Mouse (Mus musculus) kidney, adult 2 months (tissue): Measurements from ENCODE around the gene Wdr3. TPM values are rescaled to one million over a fixed set of nuclear protein-coding genes. Genes with fewer than 3 reads are reported as not detected.

Experiments used
- DNase-seq: peaks from one replicate; pipeline ENCODE4 v3.0.0; 2021
- H3K27ac ChIP-seq: fragments of 200-500 bp; 2 replicates; pipeline ENCODE4 v1.5.1; 2012; ENCODE audit warnings: low read depth, low read length, control low read depth, inconsistent platforms; ENCODE audit not compliant: insufficient read depth
- H3K27me3 ChIP-seq: fragments of 200-500 bp; replicated peaks from 2 replicates; pipeline ENCODE4 v1.6.1; 2012; ENCODE audit warnings: mild to moderate bottlenecking, moderate library complexity, low read length, inconsistent platforms; ENCODE audit not compliant: control insufficient read depth, insufficient read depth
- H3K36me3 ChIP-seq: fragments of 200-500 bp; 2 replicates; pipeline ENCODE4 v1.6.1; 2012; ENCODE audit warnings: mild to moderate bottlenecking, moderate library complexity, low read length, inconsistent platforms; ENCODE audit not compliant: control insufficient read depth, insufficient read depth
- H3K4me1 ChIP-seq: fragments of 200-500 bp; 2 replicates; pipeline ENCODE4 v1.6.1; 2011; ENCODE audit warnings: low read length; ENCODE audit not compliant: control insufficient read depth, insufficient read depth
- H3K4me3 ChIP-seq: fragments of 200-500 bp; 2 replicates; pipeline ENCODE4 v1.5.1; 2011; ENCODE audit warnings: mild to moderate bottlenecking, low read depth, low read length, control low read depth; ENCODE audit not compliant: insufficient read depth
- CTCF ChIP-seq: fragments of 200-500 bp; conservative IDR thresholded peaks from 2 replicates; pipeline ENCODE4 v1.5.1; 2011; ENCODE audit warnings: low read depth, mild to moderate bottlenecking, control low read depth, low read length, moderate library complexity, mixed read lengths; ENCODE audit not compliant: insufficient read depth, insufficient read length
- POLR2A ChIP-seq: fragments of 200-500 bp; IDR thresholded peaks from one replicate; pipeline ENCODE4 v1.6.1; 2011; ENCODE audit warnings: low read depth, low read length, control low read depth
- WGBS: fragments of 180-500 bp; shearing (Covaris S2); methylation state at CpG from one replicate; pipeline ENCODE4 v1.1.7; 2018; 5-methylcytosine and 5-hydroxymethylcytosine counted together
- polyA plus RNA-seq: library from polyadenylated mRNA; depleted of rRNA; stranded (reverse); fragments of >200 nt; gene quantifications from 2 replicates; pipeline ENCODE4 v1.2.3, GENCODE M21; 2012

The Wdr3 gene
- polyA plus RNA-seq, 1 experiment: 18.4 TPM

- WGBS: 93% methylated on average over 2 of the region's 2 CpGs
- TF ChIP-seq CTCF (no peak), POLR2A (no peak)
- no peak overlapping the region for H3K27ac ChIP-seq
- H3K36me3 ChIP-seq: peaks cover 19% of the 10 kb centered on the region
- H3K27me3 ChIP-seq: no peaks in the 10 kb centered on the region
- no peak overlapping the region for H3K4me3 ChIP-seq
- DNase-seq: no peak
- no peaks in the 10 kb centered on the region for H3K4me1 ChIP-seq
Observed at GRCm38 (mm10) chr3:100176031-100176430, 13.8 kb upstream of the Wdr3 start.

- no peaks in the 10 kb centered on the region for H3K27me3 ChIP-seq
- H3K27ac ChIP-seq: no peak overlapping the region; the same call in 1 of the 2 replicates
- no peak for DNase-seq
- TF ChIP-seq POLR2A (no peak), CTCF (no peak)
- no peak overlapping the region for H3K4me3 ChIP-seq
- H3K36me3 ChIP-seq: no peaks in the 10 kb centered on the region
- no peaks in the 10 kb centered on the region; the same call in 1 of the 2 replicates for H3K4me1 ChIP-seq
Observed at GRCm38 (mm10) chr3:100164991-100165390, 2.8 kb upstream of the Wdr3 start.

- WGBS: 74% methylated on average over 2 of the region's 2 CpGs
- TF ChIP-seq CTCF (no peak), POLR2A (no peak)
- no peak for DNase-seq
- no peak overlapping the region for H3K27ac ChIP-seq
- no peaks in the 10 kb centered on the region; the same call in 1 of the 2 replicates for H3K4me1 ChIP-seq
- no peaks in the 10 kb centered on the region for H3K27me3 ChIP-seq
- H3K4me3 ChIP-seq: no peak overlapping the region
- H3K36me3 ChIP-seq: peaks cover 6% of the 10 kb centered on the region
Observed at GRCm38 (mm10) chr3:100163556-100163955, 1.3 kb upstream of the Wdr3 start.

GRCm38 (mm10) chr3:100161665-100162314, 417 bp downstream of the Wdr3 start:
- Histone ChIP-seq H3K27me3 (no peaks in the 10 kb centered on the region), H3K4me3 (peak overlapping the region; percentile 86), H3K27ac (no peak overlapping the region), H3K4me1 (no peaks in the 10 kb centered on the region; the same call in 1 of the 2 replicates), H3K36me3 (peaks cover 6% of the 10 kb centered on the region)
- DNase-seq: no peak
- TF ChIP-seq CTCF: no peak
- no peak for TF ChIP-seq POLR2A
- under 1% methylated on average over 35 of the region's 35 CpGs for WGBS

- H3K36me3 ChIP-seq: peaks cover 8% of the 10 kb centered on the region
- H3K27me3 ChIP-seq: no peaks in the 10 kb centered on the region
- no peaks in the 10 kb centered on the region; the same call in 1 of the 2 replicates for H3K4me1 ChIP-seq
- WGBS: 78% methylated on average over 15 of the region's 15 CpGs
- no peak overlapping the region for H3K4me3 ChIP-seq
- no peak for DNase-seq
- no peak overlapping the region for H3K27ac ChIP-seq
- no peak for TF ChIP-seq POLR2A
- no peak for TF ChIP-seq CTCF
Observed at GRCm38 (mm10) chr3:100160682-100161445, 1.3 kb downstream of the Wdr3 start.

- DNase-seq: no peak
- Histone ChIP-seq H3K4me1 (no peaks in the 10 kb centered on the region), H3K27ac (no peak overlapping the region), H3K27me3 (no peaks in the 10 kb centered on the region), H3K36me3 (no peaks in the 10 kb centered on the region), H3K4me3 (no peak overlapping the region)
- TF ChIP-seq POLR2A: no peak
- TF ChIP-seq CTCF: no peak
- WGBS: 36% methylated on average over 1 of the region's 1 CpGs
Observed at GRCm38 (mm10) chr3:100122445-100122844, 39.8 kb downstream of the Wdr3 start.

- Histone ChIP-seq H3K36me3 (no peaks in the 10 kb centered on the region), H3K27ac (no peak overlapping the region), H3K4me1 (no peaks in the 10 kb centered on the region), H3K4me3 (no peak overlapping the region), H3K27me3 (no peaks in the 10 kb centered on the region)
- 72% methylated on average over 2 of the region's 2 CpGs for WGBS
- no peak for DNase-seq
- TF ChIP-seq CTCF: no peak
- TF ChIP-seq POLR2A: no peak
Observed at GRCm38 (mm10) chr3:100121961-100122360, 40.2 kb downstream of the Wdr3 start.
